Mouse (Mus musculus) megakaryocyte, embryonic 14.5 days (primary cell): ENCODE measurements around the gene Ddx41.

Source experiments
- FLI1 ChIP-seq: IDR thresholded peaks from 2 replicates; pipeline ENCODE4 v1.6.1; 2012; ENCODE audit warnings: low read length, inconsistent platforms, mixed read lengths
- GATA1 ChIP-seq: IDR thresholded peaks from 3 replicates; pipeline ENCODE4 v1.6.1; 2012; ENCODE audit warnings: mixed read lengths, low read length, inconsistent platforms, borderline replicate concordance

GRCm38 (mm10) chr13:55506697-55507096, 29.8 kb downstream of the Ddx41 start:
- TF ChIP-seq GATA1 (no peak), FLI1 (no peak)
